Mouse (Mus musculus) lung, adult 2 months (tissue): ENCODE data around the gene Ino80b. TPM values are rescaled to one million over a fixed set of nuclear protein-coding genes. Genes with fewer than 3 reads are reported as not detected.

ENCODE experiments used
- DNase-seq: peaks from one replicate; pipeline ENCODE4 v3.0.0; 2022
- H3K4me1 ChIP-seq: fragments of 200-500 bp; 2 replicates; pipeline ENCODE4 v1.6.1; 2011; ENCODE audit warnings: low read length; ENCODE audit not compliant: control insufficient read depth, insufficient read depth
- H3K4me3 ChIP-seq: fragments of 200-500 bp; replicated peaks from 2 replicates; pipeline ENCODE3; 2011; ENCODE audit warnings: low read depth, mild to moderate bottlenecking, control low read depth, low read length; ENCODE audit errors: extremely low read depth
- CTCF ChIP-seq: fragments of 200-500 bp; IDR thresholded peaks from 2 replicates; pipeline ENCODE4 v1.5.1; 2011; ENCODE audit warnings: mild to moderate bottlenecking, low read length, control low read depth; ENCODE audit not compliant: insufficient read depth
- POLR2A ChIP-seq: fragments of 200-500 bp; IDR thresholded peaks from 2 replicates; pipeline ENCODE4 v1.6.1; 2011; ENCODE audit warnings: low read depth, mild to moderate bottlenecking, control low read depth, low read length, borderline replicate concordance; ENCODE audit errors: extremely low read depth
- WGBS: fragments of 180-500 bp; shearing (Covaris S2); methylation state at CpG from one replicate; pipeline ENCODE4 v1.1.7; 2018; 5-methylcytosine and 5-hydroxymethylcytosine counted together
- polyA plus RNA-seq: library from polyadenylated mRNA; depleted of rRNA; stranded (reverse); fragments of >200 nt; gene quantifications from 2 replicates; pipeline ENCODE4 v1.2.3, GENCODE M21; 2012

Ino80b gene
- polyA plus RNA-seq, 1 experiment = 37.0 TPM

DNA sequence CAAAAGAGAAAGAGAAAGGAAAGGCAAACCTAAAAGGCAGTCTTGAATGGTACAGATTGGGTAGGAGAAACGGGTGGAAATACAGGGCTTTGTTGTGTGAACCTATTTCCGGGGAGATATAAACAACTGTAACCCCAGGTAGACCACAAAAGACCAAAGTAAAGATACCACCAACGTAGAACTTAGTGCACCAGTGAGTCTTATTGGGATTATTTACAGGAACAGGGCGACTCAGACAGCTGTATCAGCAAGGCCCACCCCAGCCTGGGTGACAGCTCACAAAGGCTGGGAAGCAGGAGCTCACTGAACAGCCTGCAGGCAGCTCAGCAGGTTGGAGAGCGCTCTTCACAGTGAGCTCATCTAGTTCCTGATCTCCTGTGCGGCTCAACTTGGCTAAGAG, 29.3 kb downstream of the Ino80b start:
- no peak for DNase-seq
- Histone ChIP-seq H3K4me1 (peaks cover 3% of the 10 kb centered on the region; the same call in 1 of the 2 replicates), H3K4me3 (no peak overlapping the region)
- WGBS = 48% methylated on average over 6 of the region's 6 CpGs
- TF ChIP-seq CTCF = no peak
- TF ChIP-seq POLR2A = no peak

DNA sequence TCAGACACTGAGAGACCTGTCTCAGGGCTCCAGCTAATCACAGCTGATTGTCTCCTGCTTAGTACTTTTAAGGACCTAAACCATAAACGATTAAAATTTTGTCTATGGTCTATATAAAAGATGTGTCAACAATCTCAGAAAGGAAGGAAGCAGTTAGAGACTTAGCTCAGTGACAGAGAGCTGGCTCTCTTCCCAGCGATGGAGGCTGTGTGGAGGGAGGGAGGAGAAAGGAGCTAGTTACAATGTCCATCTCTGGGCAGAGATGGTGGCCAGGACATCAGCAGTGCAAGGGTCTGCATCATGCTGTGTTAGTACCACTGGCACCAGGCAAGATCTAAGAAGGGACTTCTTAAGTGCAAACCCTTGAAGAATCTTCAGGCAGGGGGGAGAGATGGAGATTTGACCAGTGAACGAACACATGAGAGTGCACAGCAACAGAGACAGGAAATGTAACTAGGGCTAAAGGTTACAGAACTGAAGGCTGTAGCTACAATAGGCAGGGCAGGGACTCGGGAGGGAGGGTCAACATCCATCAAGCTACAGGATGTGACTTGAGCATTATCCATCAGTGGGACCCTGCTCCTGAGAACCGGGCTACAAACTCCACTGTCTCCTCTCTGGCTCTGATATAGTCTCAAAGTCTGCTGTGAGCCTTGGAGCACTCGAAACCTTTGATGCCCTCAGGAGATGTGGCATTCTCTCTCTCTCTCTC, 32.7 kb downstream of the Ino80b start:
- H3K4me1 ChIP-seq = peaks cover 3% of the 10 kb centered on the region; the same call in 1 of the 2 replicates
- no peak for TF ChIP-seq CTCF
- H3K4me3 ChIP-seq = no peak overlapping the region
- 13% methylated on average over 6 of the region's 6 CpGs for WGBS
- DNase-seq = no peak

DNA sequence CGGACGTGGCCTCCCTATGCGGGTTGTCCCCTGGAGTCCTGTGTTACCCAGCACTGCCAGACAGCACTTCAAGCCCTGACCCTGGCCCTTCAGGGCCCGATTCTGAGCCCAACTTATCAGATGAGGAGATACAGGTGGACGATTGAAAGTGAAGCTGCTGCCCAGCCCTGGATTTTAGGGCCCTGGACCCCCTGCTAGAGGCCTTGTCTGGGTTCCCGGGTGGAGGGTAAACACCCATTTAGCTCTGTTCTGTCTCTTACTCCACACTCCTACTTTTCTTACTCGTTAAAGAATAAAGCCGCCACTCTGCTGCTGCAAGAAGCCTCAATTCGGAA, 37.3 kb downstream of the Ino80b start:
- WGBS = 21% methylated on average over 9 of the region's 9 CpGs
- TF ChIP-seq POLR2A (no peak), CTCF (no peak)
- Histone ChIP-seq H3K4me1 (peaks cover 6% of the 10 kb centered on the region; the same call in 1 of the 2 replicates), H3K4me3 (peak overlapping the region; percentile 59)
- DNase-seq = no peak

GRCm38 (mm10) chr6:83087205-83087925, 37.9 kb downstream of the Ino80b start:
- TF ChIP-seq CTCF (no peak), POLR2A (no peak; the same call in 1 of the 2 replicates)
- 4% methylated on average over 47 of the region's 47 CpGs for WGBS
- peaks cover 2% of the 10 kb centered on the region; the same call in 1 of the 2 replicates for H3K4me1 ChIP-seq
- DNase-seq = peak; percentile 28
- H3K4me3 ChIP-seq = peak overlapping the region; percentile 59

GRCm38 (mm10) chr6:83086121-83087035, 38.9 kb downstream of the Ino80b start, which contains the start of gene Lbx2:
TSS of gene Lbx2 (plus strand) at chr6:83086367.
- Histone ChIP-seq H3K4me1 (peaks cover 2% of the 10 kb centered on the region; the same call in 1 of the 2 replicates), H3K4me3 (peak within 1 kb of the TSS; percentile 59)
- 14% methylated on average over 42 of the region's 42 CpGs for WGBS
- DNase-seq = no peak
- no peak for TF ChIP-seq CTCF
- TF ChIP-seq POLR2A = no peak

- Histone ChIP-seq H3K4me1 (peaks cover 2% of the 10 kb centered on the region; the same call in 1 of the 2 replicates), H3K4me3 (no peak overlapping the region)
- no peak for DNase-seq
- TF ChIP-seq CTCF = no peak
- no peak for TF ChIP-seq POLR2A
- WGBS = 22% methylated on average over 6 of the region's 6 CpGs
Measured at GRCm38 (mm10) chr6:83084477-83084876, 40.8 kb downstream of the Ino80b start.

GRCm38 (mm10) chr6:83083497-83083896, 41.7 kb downstream of the Ino80b start:
- TF ChIP-seq POLR2A = no peak
- TF ChIP-seq CTCF = no peak
- 38% methylated on average over 5 of the region's 5 CpGs for WGBS
- peaks cover 6% of the 10 kb centered on the region for H3K4me1 ChIP-seq
- no peak overlapping the region for H3K4me3 ChIP-seq
- no peak for DNase-seq

DNA sequence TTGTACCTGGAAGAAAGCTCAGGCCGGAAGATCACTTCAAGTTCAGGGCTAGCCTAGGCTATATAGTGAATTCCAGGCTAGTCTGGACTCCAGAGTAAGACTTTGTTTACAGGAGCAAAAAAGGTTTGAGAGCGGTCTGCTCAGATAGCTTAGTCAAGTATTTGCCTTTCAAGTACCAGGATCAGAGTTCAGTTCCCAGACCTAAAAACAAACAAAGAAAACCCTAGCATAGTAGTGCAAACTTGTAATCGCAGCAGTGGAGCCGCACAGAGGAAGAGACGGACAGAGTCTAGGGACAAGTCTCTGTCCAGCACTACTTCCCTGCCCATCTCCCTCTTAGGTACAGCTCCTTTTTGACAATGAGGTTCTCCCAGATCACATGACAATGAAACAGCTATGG, 45.0 kb downstream of the Ino80b start:
- 92% methylated on average over 5 of the region's 5 CpGs for WGBS
- Histone ChIP-seq H3K4me1 (peaks cover 6% of the 10 kb centered on the region), H3K4me3 (no peak overlapping the region)
- DNase-seq = no peak
- TF ChIP-seq CTCF (no peak), POLR2A (no peak)

- TF ChIP-seq CTCF (0 out of 2 replicates have a peak, but pooled peaks have one; percentile 28), POLR2A (peak; percentile 67; the same call in 1 of the 2 replicates)
- DNase-seq = peak; percentile 100
- Histone ChIP-seq H3K4me1 (peaks cover 6% of the 10 kb centered on the region), H3K4me3 (peak overlapping the region; percentile 87)
- under 1% methylated on average over 46 of the region's 46 CpGs for WGBS
Measured at GRCm38 (mm10) chr6:83078324-83078858, 46.8 kb downstream of the Ino80b start.
